Mouse (Mus musculus): ENCODE results near the gene OR5BS1P. TPM values are rescaled to one million over a fixed set of nuclear protein-coding genes. Genes with fewer than 3 reads are reported as not detected.

OR5BS1P gene
- polyA plus RNA-seq, 1 experiment from 2014 or later = not detected

DNA sequence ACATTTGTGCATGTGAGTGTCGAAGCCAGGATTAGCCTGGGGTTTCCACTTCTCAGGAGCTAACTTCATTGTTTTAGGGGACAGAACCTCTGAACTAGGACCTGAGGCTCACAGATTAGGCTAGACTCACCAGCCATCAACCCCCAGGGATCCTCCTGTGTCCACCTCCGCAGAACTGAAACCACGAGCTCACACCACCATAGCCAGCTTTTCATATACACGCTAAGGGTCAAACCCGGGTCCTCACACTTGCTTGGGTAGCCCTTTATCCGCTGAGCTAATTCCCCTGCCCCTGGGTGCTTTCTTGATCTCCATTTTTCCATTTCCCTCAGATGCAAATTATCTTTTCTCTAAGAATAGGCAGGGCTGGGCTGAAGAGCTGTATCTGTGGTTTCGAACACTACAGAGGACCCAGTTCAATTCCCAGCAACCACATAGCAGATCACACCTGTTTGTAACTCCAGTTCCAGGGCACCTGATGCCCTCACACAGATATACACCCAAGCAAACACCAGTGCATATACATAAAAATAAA is 9.9 kb downstream of the OR5BS1P start:
- Histone ChIP-seq H3K4me3 (ENCODE audit: low read depth, low read length) (no peak overlapping the region), H3K36me3 (ENCODE audit: insufficient read depth, low read length) (no peaks in the 10 kb centered on the region), H3K4me2 (replicated peaks; ENCODE audit: low read depth, low read length) (no peak overlapping the region), H3K4me1 (ENCODE audit: insufficient read depth, low read depth, low read length) (no peaks in the 10 kb centered on the region), H3K9me3 (ENCODE audit: low read length) (no peaks in the 10 kb centered on the region), H3K9ac (replicated peaks; ENCODE audit: low read depth) (no peak overlapping the region), H3K27ac (ENCODE audit: low read length) (no peak overlapping the region), H3K27me3 (replicated peaks; ENCODE audit: insufficient read depth, low read length) (no peaks in the 10 kb centered on the region)
- 76% methylated on average over 7 of the region's 7 CpGs for WGBS
- DNase-seq (ENCODE audit: low spot score) = no peak
- TF ChIP-seq CTCF (IDR thresholded peaks at IDR 0.05) (no peak), EP300 (IDR thresholded peaks at IDR 0.05) (no peak)
- ATAC-seq = no peak

DNA sequence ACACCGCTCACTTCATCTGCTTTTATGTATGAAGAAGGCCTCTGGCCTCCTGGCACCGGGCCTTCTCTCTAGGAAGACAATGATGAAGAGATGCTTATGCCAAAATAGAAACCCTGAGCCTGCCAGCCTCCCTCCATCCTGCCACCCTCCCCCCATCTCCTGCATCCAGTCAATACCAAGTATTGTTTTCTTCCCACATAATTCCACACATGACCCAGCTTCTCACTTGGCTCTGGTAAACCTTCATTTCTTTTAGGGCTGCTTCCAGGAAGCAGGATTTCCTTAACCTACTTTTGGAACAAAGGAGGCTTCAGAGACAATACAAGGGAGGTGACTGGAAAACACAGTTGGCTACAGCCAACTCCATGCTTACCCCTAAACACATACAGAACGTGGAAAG is 13.0 kb downstream of the OR5BS1P start, which contains the start of gene Lalba:
Lalba (minus strand) TSS at position 21 of the 400 bp plus-strand sequence.
- peak within 1 kb of the TSS; percentile 32; the same call in 1 of the 2 replicates for H3K27ac ChIP-seq (ENCODE audit: low read length)
- no peak for TF ChIP-seq CTCF (IDR thresholded peaks at IDR 0.05)
- TF ChIP-seq EP300 (IDR thresholded peaks at IDR 0.05) = peak; percentile 30; the same call in 1 of the 2 replicates
- peak; percentile 49 for ATAC-seq
- no peak within 1 kb of the TSS for H3K4me2 ChIP-seq (replicated peaks; ENCODE audit: low read depth, low read length)
- no peaks in the 10 kb centered on the region for H3K4me1 ChIP-seq (ENCODE audit: insufficient read depth, low read depth, low read length)
- WGBS = 39% methylated on average over 3 of the region's 3 CpGs
- H3K9ac ChIP-seq (replicated peaks; ENCODE audit: low read depth) = no peak within 1 kb of the TSS
- no peaks in the 10 kb centered on the region for H3K9me3 ChIP-seq (ENCODE audit: low read length)
- H3K36me3 ChIP-seq (ENCODE audit: insufficient read depth, low read length) = no peaks in the 10 kb centered on the region
- H3K4me3 ChIP-seq (ENCODE audit: low read depth, low read length) = no peak within 1 kb of the TSS
- DNase-seq (ENCODE audit: low spot score) = no peak
- H3K27me3 ChIP-seq (replicated peaks; ENCODE audit: insufficient read depth, low read length) = no peaks in the 10 kb centered on the region

DNA sequence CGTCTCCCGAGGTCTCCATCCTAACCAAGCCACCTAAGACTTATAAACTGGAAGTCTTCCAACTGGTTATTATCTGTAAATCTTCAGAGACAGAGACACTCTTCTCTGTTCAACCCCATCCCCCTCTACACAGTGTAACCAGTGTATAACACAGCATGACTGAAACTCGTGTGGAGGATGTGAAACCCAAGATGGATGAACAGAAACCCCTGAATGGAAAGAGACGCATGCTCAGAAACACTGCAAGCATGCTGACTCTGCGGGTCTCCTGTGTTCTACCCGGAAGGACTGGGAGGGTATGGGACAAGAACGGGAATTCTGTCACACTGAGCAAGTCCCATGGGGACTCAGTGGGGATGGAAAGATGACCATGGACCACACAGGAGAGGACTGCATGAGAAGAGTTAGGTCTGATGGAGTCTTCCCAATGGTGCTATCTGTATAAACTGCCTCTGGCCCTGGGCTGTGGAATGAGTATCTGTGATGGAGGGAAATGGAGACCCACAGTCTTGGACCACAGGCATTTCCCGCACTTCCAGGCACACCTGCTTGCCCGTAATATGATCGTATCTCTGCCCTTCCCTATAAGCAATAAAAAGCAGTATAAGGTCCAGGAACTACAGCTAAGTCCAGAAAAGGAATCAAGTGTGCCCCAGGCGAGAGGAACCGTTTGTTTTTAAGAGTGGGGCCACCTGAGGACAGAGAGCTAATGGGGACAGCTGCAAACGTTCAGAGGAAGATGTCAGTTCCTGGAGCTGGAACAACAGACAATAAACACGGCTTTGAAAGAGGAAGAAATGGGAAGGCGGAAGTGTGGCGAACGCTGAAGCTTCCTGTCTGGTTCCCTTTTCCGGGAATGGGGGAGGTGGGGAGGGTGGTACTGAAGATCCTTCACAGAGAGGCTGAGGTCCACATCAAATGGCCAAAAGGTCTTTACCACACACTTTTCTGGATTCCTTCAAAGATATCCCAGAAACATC is 14.5 kb downstream of the OR5BS1P start:
- 53% methylated on average over 18 of the region's 18 CpGs for WGBS
- H3K27me3 ChIP-seq (replicated peaks; ENCODE audit: insufficient read depth, low read length) = no peaks in the 10 kb centered on the region
- H3K4me2 ChIP-seq (replicated peaks; ENCODE audit: low read depth, low read length) = no peak overlapping the region
- 0 out of 2 replicates have a peak overlapping the region, but pooled peaks have one; percentile 1 for H3K27ac ChIP-seq (ENCODE audit: low read length)
- H3K9me3 ChIP-seq (ENCODE audit: low read length) = no peaks in the 10 kb centered on the region
- no peak overlapping the region for H3K9ac ChIP-seq (replicated peaks; ENCODE audit: low read depth)
- no peaks in the 10 kb centered on the region for H3K4me1 ChIP-seq (ENCODE audit: insufficient read depth, low read depth, low read length)
- no peaks in the 10 kb centered on the region for H3K36me3 ChIP-seq (ENCODE audit: insufficient read depth, low read length)
- ATAC-seq = peak; percentile 67
- H3K4me3 ChIP-seq (ENCODE audit: low read depth, low read length) = no peak overlapping the region
- no peak for TF ChIP-seq CTCF (IDR thresholded peaks at IDR 0.05)
- peak; percentile 47 for TF ChIP-seq EP300 (IDR thresholded peaks at IDR 0.05)
- peak; percentile 73 for DNase-seq (ENCODE audit: low spot score)

DNA sequence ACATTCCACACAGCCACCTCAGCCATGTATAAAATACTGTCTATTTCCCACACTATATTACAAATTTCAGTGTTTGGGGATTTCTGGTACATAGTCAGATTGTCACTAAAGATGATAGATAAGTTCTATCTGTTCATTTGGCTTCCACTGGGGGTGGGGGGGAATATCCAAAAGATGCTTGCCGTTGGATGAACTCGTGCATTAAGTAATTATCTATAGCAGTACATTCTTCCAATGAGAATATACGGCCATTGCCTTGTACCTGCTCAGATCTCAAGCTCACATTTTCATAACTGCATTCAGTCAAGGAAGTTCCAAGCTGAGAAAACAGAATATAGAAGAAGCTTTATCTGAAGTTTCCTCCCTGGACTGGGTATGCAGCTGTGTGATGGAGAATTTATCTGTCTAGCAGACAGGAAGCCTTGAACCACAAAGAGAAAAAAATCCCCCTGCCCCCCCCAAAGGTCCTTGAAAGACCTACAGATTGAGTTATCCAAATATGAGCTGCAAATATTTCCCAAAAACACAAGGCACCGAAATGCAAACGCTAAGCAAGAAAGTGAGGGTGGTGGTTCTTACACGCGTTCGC is 16.8 kb downstream of the OR5BS1P start:
- H3K9ac ChIP-seq (replicated peaks; ENCODE audit: low read depth) = no peak overlapping the region
- H3K9me3 ChIP-seq (ENCODE audit: low read length) = no peaks in the 10 kb centered on the region
- no peaks in the 10 kb centered on the region for H3K4me1 ChIP-seq (ENCODE audit: insufficient read depth, low read depth, low read length)
- 94% methylated on average over 8 of the region's 8 CpGs for WGBS
- no peak overlapping the region for H3K4me2 ChIP-seq (replicated peaks; ENCODE audit: low read depth, low read length)
- H3K4me3 ChIP-seq (ENCODE audit: low read depth, low read length) = no peak overlapping the region
- DNase-seq (ENCODE audit: low spot score) (no peak), ATAC-seq (no peak)
- H3K27ac ChIP-seq (ENCODE audit: low read length) = no peak overlapping the region
- no peaks in the 10 kb centered on the region for H3K36me3 ChIP-seq (ENCODE audit: insufficient read depth, low read length)
- no peaks in the 10 kb centered on the region for H3K27me3 ChIP-seq (replicated peaks; ENCODE audit: insufficient read depth, low read length)
- TF ChIP-seq EP300 (IDR thresholded peaks at IDR 0.05) = no peak
- TF ChIP-seq CTCF (IDR thresholded peaks at IDR 0.05) = no peak

DNA sequence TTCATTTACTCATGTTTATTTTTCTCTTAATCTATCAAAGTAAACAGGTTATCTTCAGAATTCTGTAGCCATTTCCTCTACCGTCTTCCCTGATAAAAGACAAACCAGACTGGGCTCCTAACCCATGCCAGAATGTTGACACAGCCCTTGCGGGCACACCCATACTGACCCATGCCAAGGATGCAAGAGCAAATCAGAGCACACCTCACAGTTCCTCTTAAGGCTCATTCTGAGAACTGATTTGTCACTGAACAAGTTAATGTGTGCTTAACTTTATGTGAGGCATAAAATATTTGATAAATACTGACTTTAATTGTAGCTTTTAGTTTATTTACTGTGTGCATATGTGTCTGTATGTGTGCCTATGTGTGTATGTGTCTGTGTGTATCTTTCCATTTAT is 21.6 kb downstream of the OR5BS1P start:
- no peaks in the 10 kb centered on the region for H3K36me3 ChIP-seq (ENCODE audit: insufficient read depth, low read length)
- H3K27me3 ChIP-seq (replicated peaks; ENCODE audit: insufficient read depth, low read length) = no peaks in the 10 kb centered on the region
- no peaks in the 10 kb centered on the region for H3K4me1 ChIP-seq (ENCODE audit: insufficient read depth, low read depth, low read length)
- no peak overlapping the region for H3K4me2 ChIP-seq (replicated peaks; ENCODE audit: low read depth, low read length)
- no peak for ATAC-seq
- H3K9ac ChIP-seq (replicated peaks; ENCODE audit: low read depth) = no peak overlapping the region
- no peak overlapping the region for H3K4me3 ChIP-seq (ENCODE audit: low read depth, low read length)
- H3K9me3 ChIP-seq (ENCODE audit: low read length) = no peaks in the 10 kb centered on the region
- TF ChIP-seq CTCF (IDR thresholded peaks at IDR 0.05) (no peak), EP300 (IDR thresholded peaks at IDR 0.05) (no peak)
- H3K27ac ChIP-seq (ENCODE audit: low read length) = no peak overlapping the region
- no peak for DNase-seq (ENCODE audit: low spot score)
- 20% methylated on average over 2 of the region's 2 CpGs for WGBS

DNA sequence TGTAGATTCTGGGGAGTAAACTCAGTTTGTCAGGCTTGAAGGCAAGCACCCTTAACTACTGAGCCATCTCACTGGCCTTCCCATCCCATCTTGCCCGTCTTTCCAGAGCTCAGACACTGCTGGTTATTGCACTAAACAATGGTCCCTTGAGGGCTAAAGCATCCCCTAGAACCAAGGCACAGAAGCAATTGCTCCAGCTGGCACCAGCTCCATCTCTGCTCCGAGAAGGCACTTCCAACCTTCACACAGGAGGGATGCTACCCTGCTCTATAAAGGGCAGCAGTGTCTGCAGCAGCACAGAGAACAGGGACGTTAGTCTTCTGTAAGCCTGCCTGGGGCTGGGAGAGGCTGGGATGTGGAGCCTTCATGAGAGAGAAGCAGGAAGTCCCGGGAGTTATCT is 22.4 kb downstream of the OR5BS1P start, which contains the start of gene Olfr279:
Olfr279 (plus strand) TSS at position 301 of the 400 bp plus-strand sequence.
- WGBS = 61% methylated on average over 4 of the region's 4 CpGs
- Histone ChIP-seq H3K9me3 (ENCODE audit: low read length) (no peaks in the 10 kb centered on the region), H3K4me2 (replicated peaks; ENCODE audit: low read depth, low read length) (no peak within 1 kb of the TSS), H3K4me1 (ENCODE audit: insufficient read depth, low read depth, low read length) (no peaks in the 10 kb centered on the region), H3K27me3 (replicated peaks; ENCODE audit: insufficient read depth, low read length) (no peaks in the 10 kb centered on the region), H3K36me3 (ENCODE audit: insufficient read depth, low read length) (no peaks in the 10 kb centered on the region), H3K27ac (ENCODE audit: low read length) (no peak within 1 kb of the TSS), H3K9ac (replicated peaks; ENCODE audit: low read depth) (no peak within 1 kb of the TSS), H3K4me3 (ENCODE audit: low read depth, low read length) (no peak within 1 kb of the TSS)
- TF ChIP-seq EP300 (IDR thresholded peaks at IDR 0.05) (no peak), CTCF (IDR thresholded peaks at IDR 0.05) (no peak)
- no peak for ATAC-seq
- no peak for DNase-seq (ENCODE audit: low spot score)

Measured in lung, postnatal 0 days (tissue).